Comparison of ENCODE assay signal across 17 mouse cellular contexts in the genomic region with DNA sequence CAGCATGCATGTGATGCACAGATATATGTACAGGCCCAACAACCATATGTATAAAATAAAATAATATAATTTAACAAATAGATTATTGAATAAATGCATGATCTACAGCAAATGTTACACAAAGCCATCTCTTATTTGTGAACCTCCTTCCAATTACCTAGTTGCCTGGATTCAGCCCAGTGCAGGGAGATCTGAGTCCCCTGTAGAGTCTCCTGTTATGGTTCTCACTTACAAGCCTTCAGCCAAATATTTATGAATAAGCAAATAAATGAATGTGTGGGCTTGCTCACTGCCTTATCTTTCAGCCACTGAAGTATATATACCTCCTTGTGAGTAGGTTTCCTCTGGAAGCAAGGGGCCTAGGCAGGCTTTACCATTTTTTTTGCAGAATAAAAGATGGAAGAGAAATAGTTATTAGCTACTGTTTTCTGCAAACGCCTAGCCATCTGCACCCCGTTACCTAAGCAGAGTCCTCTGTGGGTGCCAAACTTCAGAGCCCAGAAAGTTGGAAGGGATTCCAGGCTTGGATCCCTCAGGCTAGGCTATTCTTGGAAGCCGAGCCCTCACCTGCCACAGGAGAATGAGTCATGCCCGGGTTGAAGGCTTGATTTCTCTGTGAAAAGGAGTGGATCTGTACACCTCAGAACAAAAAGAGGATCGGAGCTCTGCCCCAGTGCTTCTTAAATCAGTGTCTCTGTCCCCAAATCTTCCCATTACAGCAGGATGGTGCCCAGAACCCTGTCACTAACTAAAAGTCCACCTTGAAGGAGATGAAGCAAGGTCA.
DNase-seq lines count a peak whose midpoint lies in the region; ATAC-seq and TF ChIP-seq lines count a peak whose summit lies in the region.
"Had no signal": no experiment of that assay in that cellular context is flagged by ENCODE, and none has a peak within 500 bp of the region (broad histone marks: within the 10 kb centered on the region; RNA-seq: fewer than 3 reads in every experiment).

No protein-coding gene starts in this region.

- H3K9me3 ChIP-seq in midbrain, postnatal 0 days (ENCODE audit: low read length): no peaks in the 10 kb centered on the region
- H3K9me3 ChIP-seq: embryonic facial prominence, embryonic 13.5 days; hindbrain, embryonic 13.5 days; intestine, embryonic 15.5 days; limb, embryonic 13.5 days had no signal

- no peak for ATAC-seq in midbrain, postnatal 0 days (ENCODE audit: low FRiP score)
- ATAC-seq: intestine, embryonic 15.5 days; midbrain, embryonic 16.5 days had no signal

- H3K4me1 ChIP-seq in midbrain, postnatal 0 days (ENCODE audit: insufficient read depth, low read length): no peaks in the 10 kb centered on the region
- H3K4me1 ChIP-seq: embryonic facial prominence, embryonic 13.5 days; hindbrain, embryonic 13.5 days; intestine, embryonic 15.5 days; limb, embryonic 13.5 days had no signal

- 74% methylated on average over 5 of the region's 5 CpGs for WGBS in midbrain, postnatal 0 days

- H3K4me2 ChIP-seq in midbrain, postnatal 0 days (ENCODE audit: low read depth, low read length, poor library complexity, severe bottlenecking): no peak overlapping the region
- H3K4me2 ChIP-seq: embryonic facial prominence, embryonic 13.5 days; hindbrain, embryonic 13.5 days; intestine, embryonic 15.5 days; limb, embryonic 13.5 days had no signal

- H3K36me3 ChIP-seq in midbrain, postnatal 0 days (ENCODE audit: insufficient read depth, low read length): no peaks in the 10 kb centered on the region
- H3K36me3 ChIP-seq: embryonic facial prominence, embryonic 13.5 days; hindbrain, embryonic 13.5 days; intestine, embryonic 15.5 days; limb, embryonic 13.5 days had no signal

- no peak overlapping the region for H3K27ac ChIP-seq in midbrain, postnatal 0 days (ENCODE audit: low read depth, low read length)
- H3K27ac ChIP-seq: embryonic facial prominence, embryonic 13.5 days; hindbrain, embryonic 13.5 days; intestine, embryonic 15.5 days; limb, embryonic 13.5 days; liver, embryonic 14.5 days had no signal

- TF ChIP-seq CTCF in midbrain, postnatal 0 days (IDR thresholded peaks at IDR 0.05): no peak

- no peaks in the 10 kb centered on the region for H3K27me3 ChIP-seq in midbrain, postnatal 0 days (ENCODE audit: insufficient read depth, low read length)
- H3K27me3 ChIP-seq: embryonic facial prominence, embryonic 13.5 days; hindbrain, embryonic 13.5 days; intestine, embryonic 15.5 days; limb, embryonic 13.5 days had no signal

- no peak overlapping the region for H3K9ac ChIP-seq in midbrain, postnatal 0 days (replicated peaks; ENCODE audit: low read length, poor library complexity, severe bottlenecking)
- H3K9ac ChIP-seq: embryonic facial prominence, embryonic 13.5 days; hindbrain, embryonic 13.5 days; intestine, embryonic 15.5 days; limb, embryonic 13.5 days; liver, embryonic 14.5 days had no signal

- H3K4me3 ChIP-seq in midbrain, postnatal 0 days (ENCODE audit: low read depth, low read length): no peak overlapping the region
- H3K4me3 ChIP-seq: embryonic facial prominence, embryonic 13.5 days; hindbrain, embryonic 13.5 days; intestine, embryonic 15.5 days; limb, embryonic 13.5 days had no signal

- DNase-seq in layer of hippocampus, adult 11-12 months (ENCODE audit: low spot score): peak; percentile 52
- DNase-seq in layer of hippocampus, postnatal 25 days (ENCODE audit: extremely low spot score in 1 of 2, low spot score in 1 of 2): no peak
- DNase-seq in right cerebral cortex, postnatal 25 days: peak; percentile 28
- DNase-seq in right cerebral cortex, postnatal 4 days: no peak
- peak; percentile 81 to 88 for DNase-seq in cerebellum, postnatal 25 days
- no peak for DNase-seq in midbrain, postnatal 0 days (ENCODE audit: low spot score)
- no peak for DNase-seq in kidney, postnatal 36 days
- DNase-seq: adrenal gland, adult 8-10 months; B cell, adult 2 months; gastrocnemius, postnatal 10 days; thymus, postnatal 36 days had no signal

Comparison
In these comparisons a context has a peak if more than half of its experiments do, and no peak if none do; other contexts are left out.
1. DNase-seq: peak in layer of hippocampus, adult 11-12 months (single experiment), right cerebral cortex, postnatal 25 days (single experiment) and cerebellum, postnatal 25 days (2 of 2); none in layer of hippocampus, postnatal 25 days (0 of 2), right cerebral cortex, postnatal 4 days (single experiment), midbrain, postnatal 0 days (single experiment) and kidney, postnatal 36 days (0 of 2).